Mouse (Mus musculus) E14TG2a.4 (cell line): Measurements from ENCODE around the gene Pigo.

Experiments
- H3K27me3 ChIP-seq: 2 replicates; pipeline ENCODE4 v1.6.1; 2014; ENCODE audit warnings: low read length, control low read depth; ENCODE audit not compliant: insufficient read depth
- H3K36me3 ChIP-seq: 2 replicates; pipeline ENCODE4 v1.6.1; 2014; ENCODE audit warnings: low read length, control low read depth; ENCODE audit not compliant: insufficient read depth
- H3K4me1 ChIP-seq: replicated peaks from 2 replicates; pipeline ENCODE4 v1.6.1; 2014; ENCODE audit warnings: low read depth, low read length, control low read depth
- H3K4me3 ChIP-seq: replicated peaks from 2 replicates; pipeline ENCODE4 v1.5.1; 2014; ENCODE audit warnings: mild to moderate bottlenecking, low read length
- H3K9me3 ChIP-seq: 2 replicates; pipeline ENCODE4 v1.6.1; 2014; ENCODE audit warnings: low read length, control low read depth
- CTCF ChIP-seq: conservative IDR thresholded peaks from 2 replicates; pipeline ENCODE4 v1.5.1; 2014; ENCODE audit warnings: low read length
- NANOG ChIP-seq: IDR thresholded peaks from 2 replicates; pipeline ENCODE4 v1.6.1; 2014; ENCODE audit warnings: borderline replicate concordance, low read length, mixed read lengths
- POU5F1 ChIP-seq: IDR thresholded peaks from 2 replicates; pipeline ENCODE4 v1.6.1; 2014; ENCODE audit warnings: low read length, borderline replicate concordance

The Pigo gene

DNA sequence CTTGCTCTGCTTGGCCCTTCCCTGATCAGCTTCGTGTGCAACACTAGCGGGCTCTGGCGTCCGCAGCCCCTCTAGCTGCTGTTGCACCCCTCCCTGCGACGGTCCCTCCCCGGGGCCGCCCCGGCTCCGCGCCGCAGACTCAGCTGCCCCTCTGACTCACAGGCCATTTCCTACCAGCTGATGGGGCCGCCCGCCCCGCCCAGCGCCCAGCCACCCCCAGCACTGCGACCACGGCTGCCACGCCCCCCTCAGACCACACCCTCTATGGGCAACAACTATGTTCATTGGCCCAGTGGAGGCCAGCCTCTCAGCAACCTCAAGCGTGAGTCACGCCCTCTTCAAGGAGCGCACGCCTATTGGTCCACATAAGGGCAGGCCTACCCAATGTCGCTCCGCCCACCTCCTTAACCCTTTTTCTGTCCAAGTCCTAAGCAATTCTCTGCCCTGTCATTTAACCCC lies 14.5 kb upstream of the Pigo start:
- Histone ChIP-seq H3K27me3 (peaks cover 5% of the 10 kb centered on the region; the same call in 1 of the 2 replicates), H3K4me1 (peaks cover 54% of the 10 kb centered on the region), H3K36me3 (peaks cover 15% of the 10 kb centered on the region), H3K9me3 (no peaks in the 10 kb centered on the region), H3K4me3 (peak overlapping the region; percentile 84)
- TF ChIP-seq POU5F1 (no peak), NANOG (no peak), CTCF (no peak)

DNA sequence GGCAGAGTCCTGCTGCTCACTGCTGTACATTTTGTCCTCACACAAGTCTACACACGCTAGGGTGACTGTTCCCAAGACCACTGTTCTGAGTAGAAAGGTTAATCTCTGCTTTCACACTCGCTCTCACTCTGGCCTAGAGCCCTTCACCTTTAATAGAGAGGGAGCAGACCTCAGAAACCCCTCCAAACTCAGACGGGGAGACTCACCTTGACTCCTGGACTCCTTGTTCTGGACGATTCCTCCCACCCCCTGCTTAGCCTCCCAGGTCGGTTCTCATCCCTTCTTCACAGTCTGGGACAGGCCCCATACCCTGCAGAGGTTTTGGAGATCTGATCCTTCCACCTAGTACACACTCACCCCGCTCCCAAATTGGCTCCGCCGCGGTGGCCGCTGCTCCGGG lies 14.0 kb upstream of the Pigo start:
- Histone ChIP-seq H3K36me3 (peaks cover 16% of the 10 kb centered on the region), H3K4me3 (peak overlapping the region; percentile 84), H3K27me3 (peaks cover 5% of the 10 kb centered on the region; the same call in 1 of the 2 replicates), H3K9me3 (no peaks in the 10 kb centered on the region), H3K4me1 (peaks cover 50% of the 10 kb centered on the region)
- TF ChIP-seq POU5F1 (no peak), CTCF (no peak)

DNA sequence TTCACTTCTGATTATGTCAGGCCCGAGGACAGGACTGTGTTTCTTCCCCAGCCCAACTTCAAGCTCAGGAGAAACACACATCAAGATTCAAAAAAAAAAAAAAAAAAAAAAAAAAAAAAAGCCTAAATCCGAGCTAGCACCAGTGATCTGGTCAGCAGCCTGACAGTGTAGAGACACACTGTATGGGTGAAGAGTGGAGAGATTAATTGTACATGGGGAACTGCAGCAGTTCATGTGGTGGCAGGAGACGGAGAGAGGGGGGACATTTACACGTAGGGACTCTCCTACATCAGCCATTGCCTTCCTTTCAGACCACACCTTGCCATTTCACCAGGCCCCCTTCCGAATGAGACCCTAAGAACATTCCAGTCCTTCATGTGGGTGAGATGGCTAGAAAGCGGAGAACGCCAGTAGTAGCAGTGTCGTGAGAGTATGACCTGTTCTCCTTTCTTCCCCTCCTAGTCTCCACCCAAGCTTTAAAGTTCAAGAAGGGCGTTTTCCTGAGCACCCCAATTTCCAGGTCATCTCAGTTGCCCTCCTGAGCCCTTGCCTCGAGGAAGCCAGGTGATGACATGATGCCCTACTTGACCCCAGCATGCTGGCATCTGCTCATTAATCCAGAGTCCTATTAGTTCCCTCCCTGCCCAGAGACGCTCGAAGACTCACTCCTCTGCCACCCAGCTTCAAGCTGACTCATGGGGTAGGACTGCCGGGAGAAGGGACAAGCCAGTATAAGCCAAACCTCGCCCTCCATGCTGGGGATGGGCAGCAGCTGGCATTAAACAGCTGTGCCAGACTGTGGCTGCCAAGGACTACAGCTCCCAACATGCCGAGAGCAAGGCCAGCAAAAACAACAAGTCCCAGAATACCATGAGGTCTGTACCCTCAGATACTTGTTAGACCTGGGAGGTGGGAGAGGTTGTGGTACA lies 13.2 kb upstream of the Pigo start:
- Histone ChIP-seq H3K9me3 (no peaks in the 10 kb centered on the region), H3K4me3 (peak overlapping the region; percentile 84), H3K27me3 (peaks cover 5% of the 10 kb centered on the region; the same call in 1 of the 2 replicates), H3K36me3 (peaks cover 23% of the 10 kb centered on the region), H3K4me1 (peaks cover 50% of the 10 kb centered on the region)
- no peak for TF ChIP-seq POU5F1
- TF ChIP-seq NANOG = no peak
- TF ChIP-seq CTCF = no peak

DNA sequence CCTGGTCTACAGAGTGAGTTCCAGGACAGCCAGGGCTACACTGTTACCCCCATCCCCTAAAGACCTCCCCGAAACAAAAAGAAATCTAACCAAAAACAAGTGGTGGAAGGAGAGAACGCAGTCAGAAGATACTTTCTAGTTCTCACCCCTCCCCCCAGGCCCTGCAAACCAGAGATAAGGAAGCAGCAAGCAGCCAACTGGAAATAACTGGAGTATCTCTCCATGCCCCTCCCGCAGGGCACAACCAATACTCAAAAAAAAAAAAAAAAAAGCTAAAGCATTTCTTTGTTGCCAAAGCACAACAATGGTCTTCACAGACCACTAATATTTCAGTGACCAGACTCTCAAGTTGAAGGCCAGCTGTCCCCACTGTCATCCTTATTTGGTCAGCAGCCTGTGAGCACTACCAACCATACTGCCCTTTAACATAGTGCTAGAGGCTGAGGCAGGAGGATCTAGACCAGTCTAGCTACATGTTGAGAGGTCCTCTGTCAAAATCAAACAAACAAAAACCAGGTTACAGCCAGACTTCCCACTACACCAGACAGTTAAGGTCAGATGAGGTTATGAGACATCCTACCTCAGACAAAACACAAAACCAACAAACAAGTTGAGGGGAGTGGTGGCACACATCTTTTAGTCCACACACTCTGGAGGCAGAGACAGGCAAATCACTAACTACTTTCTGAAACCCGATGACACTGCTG lies 12.4 kb upstream of the Pigo start:
- TF ChIP-seq POU5F1 = no peak
- TF ChIP-seq NANOG = no peak
- TF ChIP-seq CTCF = no peak
- no peak overlapping the region for H3K4me3 ChIP-seq
- H3K9me3 ChIP-seq = no peaks in the 10 kb centered on the region
- peaks cover 30% of the 10 kb centered on the region for H3K36me3 ChIP-seq
- peaks cover 49% of the 10 kb centered on the region for H3K4me1 ChIP-seq
- H3K27me3 ChIP-seq = peaks cover 5% of the 10 kb centered on the region; the same call in 1 of the 2 replicates

DNA sequence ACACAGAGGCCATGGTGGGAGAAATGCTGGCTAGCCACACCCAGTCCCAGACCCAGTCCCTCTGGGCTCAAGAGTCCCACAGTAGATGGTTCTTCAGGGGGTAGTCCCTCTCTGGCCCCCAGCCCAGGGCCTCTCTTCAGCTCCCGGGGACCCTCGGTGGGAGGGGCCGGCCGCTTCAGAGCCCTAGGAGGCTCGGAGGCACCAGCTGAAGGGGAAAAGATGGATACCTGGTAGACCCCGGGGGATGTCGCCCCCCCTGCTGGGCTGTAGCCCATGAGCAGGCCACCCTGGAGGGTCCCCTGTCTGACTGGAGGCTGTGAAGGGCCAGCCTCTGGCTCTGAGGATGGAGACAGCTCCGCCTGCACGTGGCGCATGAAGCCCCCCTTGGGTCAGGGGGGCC lies 10.7 kb upstream of the Pigo start:
- Histone ChIP-seq H3K36me3 (peaks cover 30% of the 10 kb centered on the region), H3K4me1 (peaks cover 59% of the 10 kb centered on the region), H3K4me3 (no peak overlapping the region), H3K27me3 (peaks cover 5% of the 10 kb centered on the region; the same call in 1 of the 2 replicates), H3K9me3 (no peaks in the 10 kb centered on the region)
- TF ChIP-seq POU5F1 = no peak
- TF ChIP-seq NANOG = no peak
- TF ChIP-seq CTCF = no peak

DNA sequence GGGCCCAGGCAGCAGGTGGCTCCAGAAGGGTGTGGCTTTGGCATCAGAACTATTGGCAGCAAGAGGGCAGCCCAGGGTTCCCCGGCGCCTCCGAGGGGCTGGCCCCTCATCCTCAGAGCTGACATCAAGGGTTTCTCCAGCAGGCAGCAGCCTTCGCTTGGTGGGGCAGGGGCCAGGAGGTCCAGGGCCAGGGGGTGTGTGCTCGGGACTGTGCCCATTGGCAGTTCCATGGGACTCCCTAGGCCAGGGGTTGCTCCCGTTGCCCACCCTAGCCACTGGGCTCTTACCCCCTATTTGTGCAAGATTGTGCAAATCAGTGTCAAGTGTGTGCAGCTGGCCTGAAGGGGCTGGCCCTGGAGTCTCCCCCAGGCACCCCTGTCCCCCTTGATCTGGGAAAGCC lies 10.2 kb upstream of the Pigo start:
- Histone ChIP-seq H3K9me3 (no peaks in the 10 kb centered on the region), H3K36me3 (peaks cover 30% of the 10 kb centered on the region), H3K4me1 (peaks cover 54% of the 10 kb centered on the region), H3K27me3 (peaks cover 5% of the 10 kb centered on the region; the same call in 1 of the 2 replicates), H3K4me3 (no peak overlapping the region)
- TF ChIP-seq CTCF = no peak
- no peak for TF ChIP-seq POU5F1
- no peak for TF ChIP-seq NANOG

DNA sequence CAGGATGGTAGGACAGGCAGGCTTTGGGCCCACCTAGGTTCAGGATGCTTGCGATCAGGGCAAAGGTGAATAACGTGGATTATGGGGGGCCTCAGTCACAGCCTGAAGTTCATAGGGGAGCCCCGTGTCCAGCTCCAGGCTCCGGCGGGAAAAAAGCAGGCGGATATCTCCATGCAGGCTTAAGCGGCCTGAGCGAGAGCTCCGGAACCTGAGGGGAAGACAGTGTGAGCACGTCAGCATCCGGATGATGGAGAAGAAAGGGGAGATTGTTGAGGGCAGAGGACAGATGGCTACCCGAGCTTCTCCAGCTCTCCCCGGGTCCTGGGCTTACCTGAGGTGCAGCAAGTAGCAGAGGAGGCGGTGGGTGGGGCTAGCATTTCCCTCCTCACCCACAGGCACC lies 7.9 kb upstream of the Pigo start:
- no peak for TF ChIP-seq POU5F1
- TF ChIP-seq CTCF = no peak
- TF ChIP-seq NANOG = no peak
- Histone ChIP-seq H3K4me1 (peaks cover 50% of the 10 kb centered on the region), H3K27me3 (no peaks in the 10 kb centered on the region), H3K9me3 (no peaks in the 10 kb centered on the region), H3K4me3 (peak overlapping the region; percentile 13; the same call in 1 of the 2 replicates), H3K36me3 (peaks cover 52% of the 10 kb centered on the region)

DNA sequence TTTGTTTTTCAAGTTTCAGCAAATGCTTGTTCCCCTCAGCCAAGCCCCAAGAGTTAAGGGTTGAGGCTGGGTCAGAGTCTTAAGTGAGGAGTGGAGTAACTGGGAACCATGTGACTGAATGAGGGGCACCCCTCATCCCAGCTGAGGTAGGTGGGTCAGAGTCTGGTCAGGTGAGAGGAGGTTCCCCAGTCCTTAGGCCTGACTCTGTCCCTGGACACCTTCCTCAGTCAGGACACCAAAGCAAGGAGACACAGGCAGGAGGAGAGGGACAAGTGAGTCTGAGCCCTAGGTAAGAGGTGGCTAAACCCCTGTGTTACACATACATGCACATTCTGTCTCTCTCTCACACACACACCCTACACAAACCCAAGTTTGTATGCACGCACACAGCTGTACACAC lies 6.9 kb upstream of the Pigo start:
- Histone ChIP-seq H3K27me3 (no peaks in the 10 kb centered on the region), H3K9me3 (no peaks in the 10 kb centered on the region), H3K4me1 (peaks cover 50% of the 10 kb centered on the region), H3K36me3 (peaks cover 61% of the 10 kb centered on the region), H3K4me3 (no peak overlapping the region)
- TF ChIP-seq POU5F1 = no peak
- no peak for TF ChIP-seq NANOG
- no peak for TF ChIP-seq CTCF
